Mouse (Mus musculus) R1 (cell line): ENCODE data around the gene Gm20708.
"Not testable (repeated sequence)": the region's sequence is repeated elsewhere in the genome, so short reads cannot be mapped to it uniquely, and the experiment has no call there.

ENCODE experiments used
- DNase-seq: peaks from one replicate; pipeline ENCODE4 v3.0.0-alpha.2; 2018; ENCODE audit warnings: low read depth, low spot score

The Gm20708 gene

GRCm38 (mm10) chr11:117780582-117781111 lies 28.8 kb upstream of the Gm20708 start:
- DNase-seq = peak; percentile 97

- no peak for DNase-seq
These were observed 28.2 kb upstream of the Gm20708 start for GRCm38 (mm10) chr11:117781199-117781821.

- no peak for DNase-seq
These were observed 27.3 kb upstream of the Gm20708 start, which contains the start of the genes Tmc8 and Tmc6 for GRCm38 (mm10) chr11:117781993-117782704. Gene Tmc8 (plus strand): TSS chr11:117782076. Gene Tmc6 (minus strand): TSS chr11:117782198.

GRCm38 (mm10) chr11:117782705-117783034 lies 26.8 kb upstream of the Gm20708 start:
- DNase-seq = no peak

GRCm38 (mm10) chr11:117783089-117783488 lies 26.4 kb upstream of the Gm20708 start:
- peak; percentile 63 for DNase-seq

- DNase-seq = no peak
These were observed 25.7 kb upstream of the Gm20708 start for GRCm38 (mm10) chr11:117783683-117784309.

GRCm38 (mm10) chr11:117786294-117786693 lies 23.2 kb upstream of the Gm20708 start:
- peak; percentile 88 for DNase-seq

- not testable (repeated sequence) for DNase-seq
These were observed 21.0 kb upstream of the Gm20708 start for GRCm38 (mm10) chr11:117788481-117788880.

GRCm38 (mm10) chr11:117790286-117790685 lies 19.2 kb upstream of the Gm20708 start:
- peak; percentile 83 for DNase-seq

- peak; percentile 78 for DNase-seq
These were observed 18.6 kb upstream of the Gm20708 start for GRCm38 (mm10) chr11:117790703-117791440.

GRCm38 (mm10) chr11:117791441-117791761 lies 18.1 kb upstream of the Gm20708 start:
- DNase-seq = no peak

- DNase-seq = peak; percentile 98
These were observed 17.1 kb upstream of the Gm20708 start for GRCm38 (mm10) chr11:117792281-117792888.

- DNase-seq = no peak
These were observed 15.4 kb upstream of the Gm20708 start for GRCm38 (mm10) chr11:117794035-117794551.

- no peak for DNase-seq
These were observed 12.5 kb upstream of the Gm20708 start for GRCm38 (mm10) chr11:117796954-117797353.

GRCm38 (mm10) chr11:117797511-117798159 lies 11.8 kb upstream of the Gm20708 start, which contains the start of gene 6030468B19Rik:
Gene 6030468B19Rik (plus strand): TSS chr11:117797660.
- DNase-seq = no peak

GRCm38 (mm10) chr11:117798160-117798541 lies 11.3 kb upstream of the Gm20708 start:
- DNase-seq = no peak

- DNase-seq = no peak
These were observed 10.3 kb upstream of the Gm20708 start for GRCm38 (mm10) chr11:117799174-117799573.

GRCm38 (mm10) chr11:117800038-117800437 lies 9.4 kb upstream of the Gm20708 start:
- no peak for DNase-seq

- DNase-seq = no peak
These were observed 7.8 kb upstream of the Gm20708 start for GRCm38 (mm10) chr11:117801650-117802049.

- DNase-seq = no peak
These were observed 6.2 kb upstream of the Gm20708 start for GRCm38 (mm10) chr11:117803166-117803688.
